Mouse (Mus musculus): ENCODE results near the gene Gm48552. TPM values are rescaled to one million over a fixed set of nuclear protein-coding genes. Genes with fewer than 3 reads are reported as not detected.

Gene Gm48552
- polyA plus RNA-seq, 1 experiment from 2014 or later = 1.3 TPM

DNA sequence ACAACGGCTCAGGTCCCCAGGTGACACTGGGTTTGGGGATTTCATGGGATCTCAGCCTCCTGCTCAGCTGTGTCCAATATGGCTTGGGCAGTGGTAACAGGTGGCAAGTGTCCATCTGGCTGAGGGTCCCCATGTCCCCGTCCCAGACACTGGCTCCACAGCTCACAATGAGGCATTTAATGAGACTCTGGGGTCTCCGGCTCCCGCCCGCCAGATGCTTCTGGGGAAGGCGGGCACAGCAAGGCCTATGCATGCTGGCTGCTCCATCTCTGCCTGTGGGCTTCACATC is 21.7 kb upstream of the Gm48552 start:
- no peak for ATAC-seq (ENCODE audit: insufficient read depth, low FRiP score)
- H3K4me1 ChIP-seq (ENCODE audit: control insufficient read depth, insufficient read depth, low read length) = peaks cover 36% of the 10 kb centered on the region
- H3K36me3 ChIP-seq (ENCODE audit: control insufficient read depth, insufficient read depth, low read length) = peaks cover 42% of the 10 kb centered on the region
- no peak overlapping the region for H3K4me2 ChIP-seq (ENCODE audit: low read depth, low read length)
- H3K9me3 ChIP-seq (replicated peaks; ENCODE audit: control insufficient read depth, low read length) = no peaks in the 10 kb centered on the region
- no peak overlapping the region for H3K9ac ChIP-seq (ENCODE audit: low read length)
- H3K27ac ChIP-seq (ENCODE audit: low read length) = no peak overlapping the region
- peaks cover 10% of the 10 kb centered on the region; the same call in 1 of the 2 replicates for H3K27me3 ChIP-seq (ENCODE audit: control insufficient read depth, insufficient read depth, low read length)
- 92% methylated on average over 6 of the region's 6 CpGs for WGBS
- no peak overlapping the region for H3K4me3 ChIP-seq (replicated peaks; ENCODE audit: low read length)

DNA sequence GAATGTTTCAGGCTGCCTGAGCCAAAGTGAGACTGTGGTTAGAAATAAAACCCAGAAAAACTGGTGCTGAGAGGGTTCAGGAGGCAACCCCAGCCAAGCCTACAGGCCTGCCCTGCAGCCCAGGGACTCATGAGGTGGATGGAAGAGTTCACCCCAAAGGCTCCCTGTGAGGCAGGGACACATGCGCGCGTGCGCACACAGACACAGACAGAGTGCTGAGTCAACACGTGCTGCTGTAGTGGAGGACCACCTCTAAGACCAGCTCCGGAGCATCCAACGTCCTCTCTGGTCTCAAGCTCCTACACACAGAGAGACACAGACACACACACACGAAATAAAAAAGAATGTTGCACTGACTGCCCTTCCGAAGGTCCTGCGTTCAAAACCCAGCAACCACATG is 13.5 kb upstream of the Gm48552 start:
- H3K4me3 ChIP-seq (replicated peaks; ENCODE audit: low read length) = no peak overlapping the region
- WGBS = 95% methylated on average over 10 of the region's 10 CpGs
- H3K36me3 ChIP-seq (ENCODE audit: control insufficient read depth, insufficient read depth, low read length) = peaks cover 22% of the 10 kb centered on the region; the same call in 1 of the 2 replicates
- no peak overlapping the region for H3K27ac ChIP-seq (ENCODE audit: low read length)
- no peaks in the 10 kb centered on the region for H3K27me3 ChIP-seq (ENCODE audit: control insufficient read depth, insufficient read depth, low read length)
- ATAC-seq (ENCODE audit: insufficient read depth, low FRiP score) = no peak
- no peak overlapping the region for H3K4me2 ChIP-seq (ENCODE audit: low read depth, low read length)
- H3K4me1 ChIP-seq (ENCODE audit: control insufficient read depth, insufficient read depth, low read length) = peaks cover 26% of the 10 kb centered on the region
- H3K9me3 ChIP-seq (replicated peaks; ENCODE audit: control insufficient read depth, low read length) = no peaks in the 10 kb centered on the region
- H3K9ac ChIP-seq (ENCODE audit: low read length) = no peak overlapping the region

- Histone ChIP-seq H3K9me3 (replicated peaks; ENCODE audit: control insufficient read depth, low read length) (no peaks in the 10 kb centered on the region), H3K27ac (ENCODE audit: low read length) (peak overlapping the region; percentile 67), H3K9ac (ENCODE audit: low read length) (peak overlapping the region; percentile 95), H3K36me3 (ENCODE audit: control insufficient read depth, insufficient read depth, low read length) (peaks cover 8% of the 10 kb centered on the region; the same call in 1 of the 2 replicates), H3K4me3 (replicated peaks; ENCODE audit: low read length) (peak overlapping the region; percentile 88), H3K4me1 (ENCODE audit: control insufficient read depth, insufficient read depth, low read length) (peaks cover 26% of the 10 kb centered on the region), H3K27me3 (ENCODE audit: control insufficient read depth, insufficient read depth, low read length) (no peaks in the 10 kb centered on the region), H3K4me2 (ENCODE audit: low read depth, low read length) (peak overlapping the region; percentile 74)
- ATAC-seq (ENCODE audit: insufficient read depth, low FRiP score) = no peak
- WGBS = 30% methylated on average over 6 of the region's 6 CpGs
Observed at GRCm38 (mm10) chr10:81376561-81377361, 12.0 kb upstream of the Gm48552 start.

DNA sequence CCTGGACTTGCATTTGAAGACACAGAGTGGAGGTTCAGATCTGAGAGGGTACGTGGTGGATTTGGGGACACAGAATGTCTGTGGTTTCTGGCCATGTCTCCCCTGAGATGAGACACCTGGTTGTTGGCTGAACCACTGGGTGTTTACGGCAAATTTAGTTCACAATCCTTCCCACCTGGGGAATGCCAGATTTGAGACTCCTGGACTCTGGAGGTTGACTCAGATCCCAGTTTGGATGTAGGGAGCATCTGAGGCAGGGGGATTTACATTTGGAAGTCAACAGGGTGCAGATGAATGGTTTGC is 11.5 kb upstream of the Gm48552 start:
- peaks cover 26% of the 10 kb centered on the region for H3K4me1 ChIP-seq (ENCODE audit: control insufficient read depth, insufficient read depth, low read length)
- no peak for ATAC-seq (ENCODE audit: insufficient read depth, low FRiP score)
- H3K4me2 ChIP-seq (ENCODE audit: low read depth, low read length) = peak overlapping the region; percentile 74
- no peaks in the 10 kb centered on the region for H3K9me3 ChIP-seq (replicated peaks; ENCODE audit: control insufficient read depth, low read length)
- H3K27me3 ChIP-seq (ENCODE audit: control insufficient read depth, insufficient read depth, low read length) = no peaks in the 10 kb centered on the region
- peaks cover 8% of the 10 kb centered on the region; the same call in 1 of the 2 replicates for H3K36me3 ChIP-seq (ENCODE audit: control insufficient read depth, insufficient read depth, low read length)
- H3K9ac ChIP-seq (ENCODE audit: low read length) = peak overlapping the region; percentile 95
- WGBS = 30% methylated on average over 2 of the region's 2 CpGs
- H3K4me3 ChIP-seq (replicated peaks; ENCODE audit: low read length) = peak overlapping the region; percentile 88
- H3K27ac ChIP-seq (ENCODE audit: low read length) = peak overlapping the region; percentile 67

- Histone ChIP-seq H3K27me3 (ENCODE audit: control insufficient read depth, insufficient read depth, low read length) (no peaks in the 10 kb centered on the region), H3K4me2 (ENCODE audit: low read depth, low read length) (peak within 1 kb of the TSS; percentile 75), H3K9me3 (replicated peaks; ENCODE audit: control insufficient read depth, low read length) (no peaks in the 10 kb centered on the region), H3K9ac (ENCODE audit: low read length) (peak within 1 kb of the TSS; percentile 95), H3K4me3 (replicated peaks; ENCODE audit: low read length) (peak within 1 kb of the TSS; percentile 88), H3K36me3 (ENCODE audit: control insufficient read depth, insufficient read depth, low read length) (peaks cover 8% of the 10 kb centered on the region; the same call in 1 of the 2 replicates), H3K4me1 (ENCODE audit: control insufficient read depth, insufficient read depth, low read length) (peaks cover 26% of the 10 kb centered on the region), H3K27ac (ENCODE audit: low read length) (peak within 1 kb of the TSS; percentile 84)
- under 1% methylated on average over 55 of the region's 59 CpGs for WGBS
- peak; percentile 8; the same call in 1 of the 2 replicates for ATAC-seq (ENCODE audit: insufficient read depth, low FRiP score)
Observed at GRCm38 (mm10) chr10:81377793-81378552, 10.8 kb upstream of the Gm48552 start, which contains the start of gene Fzr1. TSS of gene Fzr1 (minus strand) at chr10:81378516.

- H3K4me1 ChIP-seq (ENCODE audit: control insufficient read depth, insufficient read depth, low read length) = peaks cover 26% of the 10 kb centered on the region
- H3K4me3 ChIP-seq (replicated peaks; ENCODE audit: low read length) = peak overlapping the region; percentile 88
- H3K9me3 ChIP-seq (replicated peaks; ENCODE audit: control insufficient read depth, low read length) = no peaks in the 10 kb centered on the region
- peaks cover 8% of the 10 kb centered on the region; the same call in 1 of the 2 replicates for H3K36me3 ChIP-seq (ENCODE audit: control insufficient read depth, insufficient read depth, low read length)
- H3K27me3 ChIP-seq (ENCODE audit: control insufficient read depth, insufficient read depth, low read length) = no peaks in the 10 kb centered on the region
- H3K4me2 ChIP-seq (ENCODE audit: low read depth, low read length) = peak overlapping the region; percentile 75
- WGBS = under 1% methylated on average over 46 of the region's 46 CpGs
- peak overlapping the region; percentile 84 for H3K27ac ChIP-seq (ENCODE audit: low read length)
- peak overlapping the region; percentile 74 for H3K9ac ChIP-seq (ENCODE audit: low read length)
- peak; percentile 97 for ATAC-seq (ENCODE audit: insufficient read depth, low FRiP score)
Observed at GRCm38 (mm10) chr10:81378553-81379182, 10.1 kb upstream of the Gm48552 start.

DNA sequence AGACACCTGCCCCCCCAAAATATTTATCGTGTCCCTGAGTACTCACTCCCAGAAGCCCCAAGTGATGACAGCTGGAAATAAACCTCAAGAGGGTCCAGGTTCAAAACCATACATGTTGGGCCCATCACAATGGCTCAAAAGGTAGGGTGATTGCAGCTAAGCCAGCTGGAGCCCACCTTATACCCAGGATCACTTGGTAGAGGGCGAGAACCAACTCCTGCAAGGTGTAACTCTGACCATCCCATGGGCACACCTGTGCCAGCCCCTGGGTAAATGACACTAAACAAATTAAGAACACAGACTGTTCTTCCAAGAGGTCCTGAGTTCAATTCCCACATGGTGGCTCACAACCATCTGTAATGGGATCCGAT is 9.6 kb upstream of the Gm48552 start:
- WGBS = 57% methylated on average over 3 of the region's 3 CpGs
- H3K9ac ChIP-seq (ENCODE audit: low read length) = peak overlapping the region; percentile 74
- H3K27me3 ChIP-seq (ENCODE audit: control insufficient read depth, insufficient read depth, low read length) = no peaks in the 10 kb centered on the region
- H3K4me1 ChIP-seq (ENCODE audit: control insufficient read depth, insufficient read depth, low read length) = peaks cover 26% of the 10 kb centered on the region
- no peak for ATAC-seq (ENCODE audit: insufficient read depth, low FRiP score)
- H3K4me3 ChIP-seq (replicated peaks; ENCODE audit: low read length) = peak overlapping the region; percentile 88
- peak overlapping the region; percentile 75 for H3K4me2 ChIP-seq (ENCODE audit: low read depth, low read length)
- H3K9me3 ChIP-seq (replicated peaks; ENCODE audit: control insufficient read depth, low read length) = no peaks in the 10 kb centered on the region
- H3K27ac ChIP-seq (ENCODE audit: low read length) = peak overlapping the region; percentile 84
- peaks cover 5% of the 10 kb centered on the region; the same call in 1 of the 2 replicates for H3K36me3 ChIP-seq (ENCODE audit: control insufficient read depth, insufficient read depth, low read length)

- H3K4me1 ChIP-seq (ENCODE audit: control insufficient read depth, insufficient read depth, low read length) = peaks cover 27% of the 10 kb centered on the region
- no peak overlapping the region for H3K4me2 ChIP-seq (ENCODE audit: low read depth, low read length)
- WGBS = 83% methylated on average over 6 of the region's 6 CpGs
- no peaks in the 10 kb centered on the region for H3K27me3 ChIP-seq (ENCODE audit: control insufficient read depth, insufficient read depth, low read length)
- no peak for ATAC-seq (ENCODE audit: insufficient read depth, low FRiP score)
- H3K36me3 ChIP-seq (ENCODE audit: control insufficient read depth, insufficient read depth, low read length) = peaks cover 4% of the 10 kb centered on the region; the same call in 1 of the 2 replicates
- H3K27ac ChIP-seq (ENCODE audit: low read length) = no peak overlapping the region
- no peak overlapping the region for H3K9ac ChIP-seq (ENCODE audit: low read length)
- H3K4me3 ChIP-seq (replicated peaks; ENCODE audit: low read length) = no peak overlapping the region
- no peaks in the 10 kb centered on the region for H3K9me3 ChIP-seq (replicated peaks; ENCODE audit: control insufficient read depth, low read length)
Observed at GRCm38 (mm10) chr10:81379809-81380378, 8.9 kb upstream of the Gm48552 start.

Data from stomach, embryonic 16.5 days (tissue).